Mouse (Mus musculus): ENCODE data around the gene Slc45a1. TPM values are rescaled to one million over a fixed set of nuclear protein-coding genes. Genes with fewer than 3 reads are reported as not detected.

Gene Slc45a1
- polyA plus RNA-seq, 1 experiment, result not detected

- TF ChIP-seq CEBPB (IDR thresholded peaks at IDR 0.05; ENCODE audit: insufficient read depth, poor library complexity, severe bottlenecking) (no peak), REST (IDR thresholded peaks at IDR 0.05; ENCODE audit: insufficient read depth, insufficient read length) (no peak), MYOG (IDR thresholded peaks at IDR 0.05; ENCODE audit: control insufficient read depth in 1 of 3, insufficient read depth in 1 of 3, insufficient read length in 2 of 3, low read depth in 2 of 3) (no peak), USF1 (IDR thresholded peaks at IDR 0.05; ENCODE audit: low read depth) (no peak), MYOD1 (IDR thresholded peaks at IDR 0.05; ENCODE audit: control insufficient read depth in 1 of 3, insufficient read length in 2 of 3, low read depth in 2 of 3) (no peak), MAX (IDR thresholded peaks at IDR 0.05; ENCODE audit: low read depth) (no peak), SRF (IDR thresholded peaks at IDR 0.05; ENCODE audit: control insufficient read depth, insufficient read length, low read depth) (no peak), TCF3 (IDR thresholded peaks at IDR 0.05; ENCODE audit: insufficient read length, low read depth) (no peak), E2F4 (IDR thresholded peaks at IDR 0.05; ENCODE audit: insufficient read depth) (no peak), TCF12 (IDR thresholded peaks at IDR 0.05; ENCODE audit: insufficient read depth, poor library complexity, severe bottlenecking) (no peak)
- Histone ChIP-seq H3K4me2 (ENCODE audit: low read depth) (no peak overlapping the region), H3K27me3 (ENCODE audit: control insufficient read depth, insufficient read depth, insufficient read length) (no peaks in the 10 kb centered on the region), H3K79me2 (ENCODE audit: control insufficient read depth, insufficient read depth) (no peaks in the 10 kb centered on the region), H3ac (ENCODE audit: control insufficient read depth, insufficient read length) (no peak overlapping the region), H3K4me3 (no peak overlapping the region), H3K36me3 (ENCODE audit: control insufficient read depth, insufficient read depth) (no peaks in the 10 kb centered on the region)
These were observed 37.6 kb upstream of the Slc45a1 start for GRCm38 (mm10) chr4:150689553-150689952.

GRCm38 (mm10) chr4:150687126-150687753, 35.3 kb upstream of the Slc45a1 start:
- Histone ChIP-seq H3K79me2 (ENCODE audit: control insufficient read depth, insufficient read depth) (no peaks in the 10 kb centered on the region), H3K4me2 (ENCODE audit: low read depth) (no peak overlapping the region), H3K36me3 (ENCODE audit: control insufficient read depth, insufficient read depth) (no peaks in the 10 kb centered on the region), H3ac (ENCODE audit: control insufficient read depth, insufficient read length) (no peak overlapping the region), H3K27me3 (ENCODE audit: control insufficient read depth, insufficient read depth, insufficient read length) (no peaks in the 10 kb centered on the region), H3K4me3 (no peak overlapping the region)
- TF ChIP-seq E2F4 (IDR thresholded peaks at IDR 0.05; ENCODE audit: insufficient read depth), result no peak
- TF ChIP-seq MYOG (IDR thresholded peaks at IDR 0.05; ENCODE audit: control insufficient read depth in 1 of 3, insufficient read depth in 1 of 3, insufficient read length in 2 of 3, low read depth in 2 of 3), result no peak
- TF ChIP-seq TCF12 (IDR thresholded peaks at IDR 0.05; ENCODE audit: insufficient read depth, poor library complexity, severe bottlenecking), result no peak
- TF ChIP-seq MYOD1 (IDR thresholded peaks at IDR 0.05; ENCODE audit: control insufficient read depth in 1 of 3, insufficient read length in 2 of 3, low read depth in 2 of 3), result no peak
- TF ChIP-seq TCF3 (IDR thresholded peaks at IDR 0.05; ENCODE audit: insufficient read length, low read depth), result no peak
- no peak for TF ChIP-seq POLR2AphosphoS2 (IDR thresholded peaks at IDR 0.05; ENCODE audit: insufficient read length, low read depth)
- TF ChIP-seq SRF (IDR thresholded peaks at IDR 0.05; ENCODE audit: control insufficient read depth, insufficient read length, low read depth), result no peak
- TF ChIP-seq REST (IDR thresholded peaks at IDR 0.05; ENCODE audit: insufficient read depth, insufficient read length), result no peak
- no peak for TF ChIP-seq CEBPB (IDR thresholded peaks at IDR 0.05; ENCODE audit: insufficient read depth, poor library complexity, severe bottlenecking)
- TF ChIP-seq POLR2A (IDR thresholded peaks at IDR 0.05; ENCODE audit: insufficient read length, low read depth), result no peak
- no peak for TF ChIP-seq MAX (IDR thresholded peaks at IDR 0.05; ENCODE audit: low read depth)
- no peak for TF ChIP-seq USF1 (IDR thresholded peaks at IDR 0.05; ENCODE audit: low read depth)

GRCm38 (mm10) chr4:150686538-150686937, 34.6 kb upstream of the Slc45a1 start:
- H3K4me2 ChIP-seq (ENCODE audit: low read depth), result no peak overlapping the region
- H3K36me3 ChIP-seq (ENCODE audit: control insufficient read depth, insufficient read depth), result no peaks in the 10 kb centered on the region
- no peak overlapping the region for H3ac ChIP-seq (ENCODE audit: control insufficient read depth, insufficient read length)
- no peaks in the 10 kb centered on the region for H3K27me3 ChIP-seq (ENCODE audit: control insufficient read depth, insufficient read depth, insufficient read length)
- TF ChIP-seq POLR2A (IDR thresholded peaks at IDR 0.05; ENCODE audit: insufficient read length, low read depth) (no peak), CEBPB (IDR thresholded peaks at IDR 0.05; ENCODE audit: insufficient read depth, poor library complexity, severe bottlenecking) (no peak), USF1 (IDR thresholded peaks at IDR 0.05; ENCODE audit: low read depth) (no peak), MAX (IDR thresholded peaks at IDR 0.05; ENCODE audit: low read depth) (no peak), REST (IDR thresholded peaks at IDR 0.05; ENCODE audit: insufficient read depth, insufficient read length) (no peak), POLR2AphosphoS2 (IDR thresholded peaks at IDR 0.05; ENCODE audit: insufficient read length, low read depth) (no peak), E2F4 (IDR thresholded peaks at IDR 0.05; ENCODE audit: insufficient read depth) (no peak), TCF3 (IDR thresholded peaks at IDR 0.05; ENCODE audit: insufficient read length, low read depth) (no peak), SRF (IDR thresholded peaks at IDR 0.05; ENCODE audit: control insufficient read depth, insufficient read length, low read depth) (no peak), MYOG (IDR thresholded peaks at IDR 0.05; ENCODE audit: control insufficient read depth in 1 of 3, insufficient read depth in 1 of 3, insufficient read length in 2 of 3, low read depth in 2 of 3) (no peak), TCF12 (IDR thresholded peaks at IDR 0.05; ENCODE audit: insufficient read depth, poor library complexity, severe bottlenecking) (no peak), MYOD1 (IDR thresholded peaks at IDR 0.05; ENCODE audit: control insufficient read depth in 1 of 3, insufficient read length in 2 of 3, low read depth in 2 of 3) (no peak)
- H3K4me3 ChIP-seq, result no peak overlapping the region
- H3K79me2 ChIP-seq (ENCODE audit: control insufficient read depth, insufficient read depth), result no peaks in the 10 kb centered on the region

GRCm38 (mm10) chr4:150685778-150686493, 34.0 kb upstream of the Slc45a1 start:
- no peak for TF ChIP-seq MYOG (IDR thresholded peaks at IDR 0.05; ENCODE audit: control insufficient read depth in 1 of 3, insufficient read depth in 1 of 3, insufficient read length in 2 of 3, low read depth in 2 of 3)
- TF ChIP-seq E2F4 (IDR thresholded peaks at IDR 0.05; ENCODE audit: insufficient read depth), result no peak
- no peak for TF ChIP-seq USF1 (IDR thresholded peaks at IDR 0.05; ENCODE audit: low read depth)
- TF ChIP-seq TCF12 (IDR thresholded peaks at IDR 0.05; ENCODE audit: insufficient read depth, poor library complexity, severe bottlenecking), result no peak
- TF ChIP-seq POLR2AphosphoS2 (IDR thresholded peaks at IDR 0.05; ENCODE audit: insufficient read length, low read depth), result no peak
- no peak for TF ChIP-seq CEBPB (IDR thresholded peaks at IDR 0.05; ENCODE audit: insufficient read depth, poor library complexity, severe bottlenecking)
- TF ChIP-seq MYOD1 (IDR thresholded peaks at IDR 0.05; ENCODE audit: control insufficient read depth in 1 of 3, insufficient read length in 2 of 3, low read depth in 2 of 3), result no peak
- no peak for TF ChIP-seq REST (IDR thresholded peaks at IDR 0.05; ENCODE audit: insufficient read depth, insufficient read length)
- TF ChIP-seq POLR2A (IDR thresholded peaks at IDR 0.05; ENCODE audit: insufficient read length, low read depth), result no peak
- TF ChIP-seq SRF (IDR thresholded peaks at IDR 0.05; ENCODE audit: control insufficient read depth, insufficient read length, low read depth), result no peak
- TF ChIP-seq MAX (IDR thresholded peaks at IDR 0.05; ENCODE audit: low read depth), result no peak
- TF ChIP-seq TCF3 (IDR thresholded peaks at IDR 0.05; ENCODE audit: insufficient read length, low read depth), result no peak
- no peak overlapping the region for H3K4me2 ChIP-seq (ENCODE audit: low read depth)

More at GRCm38 (mm10) chr4:150685778-150686493, 34.0 kb upstream of the Slc45a1 start:
- Histone ChIP-seq H3ac (ENCODE audit: control insufficient read depth, insufficient read length) (no peak overlapping the region), H3K4me3 (no peak overlapping the region), H3K27me3 (ENCODE audit: control insufficient read depth, insufficient read depth, insufficient read length) (no peaks in the 10 kb centered on the region), H3K79me2 (ENCODE audit: control insufficient read depth, insufficient read depth) (no peaks in the 10 kb centered on the region), H3K36me3 (ENCODE audit: control insufficient read depth, insufficient read depth) (no peaks in the 10 kb centered on the region)

Data from myocyte (in vitro differentiated cells).